Comparison of ENCODE assay signal across 17 mouse cellular contexts in genomic region chr12:32504196-32504595, GRCm38 (mm10).
DNase-seq lines count a peak whose midpoint lies in the region; ATAC-seq lines count a peak whose summit lies in the region.
"Had no signal": no experiment of that assay in that cellular context is flagged by ENCODE, and none has a peak within 500 bp of the region (broad histone marks: within the 10 kb centered on the region; RNA-seq: fewer than 3 reads in every experiment).

No protein-coding gene starts in this region.

- peak; percentile 47 for ATAC-seq in frontal cortex, adult (ENCODE audit: low TSS enrichment)
- ATAC-seq: activated CD4-positive, CD25-positive, alpha-beta regulatory T cell, adult 4 months; forebrain, embryonic 14.5 days; forebrain, postnatal 0 days had no signal

- no peak for DNase-seq in frontal cortex, postnatal 10 days (ENCODE audit: low spot score in 2 of 2)
- DNase-seq in layer of hippocampus, adult 11-12 months (ENCODE audit: low spot score) = peak; percentile 35
- no peak for DNase-seq in layer of hippocampus, postnatal 25 days (ENCODE audit: extremely low spot score in 1 of 2, low spot score in 1 of 2)
- peak; percentile 13 for DNase-seq in layer of hippocampus, adult 9-11 months
- no peak for DNase-seq in layer of hippocampus, adult 8-10 months (ENCODE audit: low spot score in 2 of 2)
- DNase-seq in testis, postnatal 14 days (ENCODE audit: low spot score) = peak; percentile 15
- DNase-seq in testis, postnatal 10 days (ENCODE audit: low spot score) = no peak
- DNase-seq: adrenal gland, adult 8-10 months; adrenal gland, postnatal 25 days; cerebellum, adult 18-20 months; cerebellum, adult 9-10 months; cerebellum, postnatal 14 days; forebrain, postnatal 0 days; gastrocnemius, postnatal 25 days had no signal

Comparison
In these comparisons a context has a peak if more than half of its experiments do, and no peak if none do; other contexts are left out.
1. DNase-seq: peak in layer of hippocampus, adult 11-12 months (single experiment), layer of hippocampus, adult 9-11 months (single experiment) and testis, postnatal 14 days (single experiment); none in frontal cortex, postnatal 10 days (0 of 2), layer of hippocampus, postnatal 25 days (0 of 2), layer of hippocampus, adult 8-10 months (0 of 2) and testis, postnatal 10 days (single experiment).